Mouse (Mus musculus): ENCODE data around the gene Hlcs.

DNA sequence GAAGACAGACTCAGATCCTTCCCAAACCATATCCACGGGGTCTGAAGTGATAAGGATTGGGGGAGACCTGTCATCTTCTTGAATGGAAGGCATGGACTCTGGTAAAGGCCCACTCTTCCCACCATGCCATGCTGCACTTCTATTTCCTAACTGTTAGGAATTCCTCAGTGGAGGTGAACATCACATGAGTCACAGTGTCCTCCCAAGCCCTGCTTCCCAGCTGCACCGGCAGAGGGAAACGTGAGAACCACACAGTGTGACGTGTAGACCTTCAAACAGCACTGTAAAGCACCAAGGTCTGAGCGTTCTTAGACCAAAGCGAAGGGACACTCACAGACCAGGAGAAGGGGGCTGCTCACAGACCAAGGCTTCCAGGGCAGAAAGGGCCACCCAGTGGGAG lies 105.2 kb downstream of the Hlcs start:
- TF ChIP-seq CTCF (IDR thresholded peaks at IDR 0.05; ENCODE audit: low read depth): no peak
- no peak for TF ChIP-seq EP300 (optimal IDR thresholded peaks at IDR 0.05)
